31 mouse cellular contexts compared by ENCODE assay signal in the genomic region with DNA sequence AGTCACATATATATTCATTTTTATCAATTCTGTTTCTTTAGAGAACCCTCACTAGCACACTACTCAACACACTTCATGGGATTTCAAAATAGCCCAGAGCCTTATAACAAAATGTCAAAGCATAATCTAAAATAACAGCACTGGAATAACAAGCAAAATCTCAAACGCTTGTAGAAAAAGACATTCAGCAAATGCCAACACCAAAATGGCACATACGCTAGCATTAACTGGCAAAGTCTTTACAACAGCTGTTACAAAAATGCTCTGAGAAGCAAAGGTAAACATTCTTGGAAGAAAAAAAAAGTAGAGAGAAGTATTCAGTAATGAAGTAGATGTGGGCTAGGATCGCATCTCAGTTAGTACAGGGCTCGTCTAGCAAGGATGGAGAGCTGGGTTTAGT.
"Had no signal": no experiment of that assay in that cellular context is flagged by ENCODE, and none has a peak within 500 bp of the region (broad histone marks: within the 10 kb centered on the region; RNA-seq: fewer than 3 reads in every experiment).

No protein-coding gene starts in this region.

- H3K4me2 ChIP-seq: limb, embryonic 12.5 days; limb, embryonic 13.5 days; limb, embryonic 15.5 days; liver, embryonic 11.5 days; liver, embryonic 12.5 days; liver, embryonic 13.5 days; liver, embryonic 15.5 days; lung, embryonic 14.5 days; lung, embryonic 15.5 days; midbrain, embryonic 11.5 days; midbrain, embryonic 12.5 days; midbrain, embryonic 13.5 days; midbrain, embryonic 15.5 days had no signal

- H3K36me3 ChIP-seq: limb, embryonic 10.5 days; limb, embryonic 12.5 days; limb, embryonic 13.5 days; limb, embryonic 15.5 days; liver, embryonic 12.5 days; liver, embryonic 13.5 days; liver, embryonic 15.5 days; lung, embryonic 15.5 days; midbrain, embryonic 10.5 days; midbrain, embryonic 12.5 days; midbrain, embryonic 13.5 days; midbrain, embryonic 15.5 days had no signal

- ATAC-seq: liver, embryonic 12.5 days; liver, postnatal 0 days; lung, postnatal 0 days; midbrain, embryonic 13.5 days; midbrain, embryonic 15.5 days; midbrain, embryonic 16.5 days had no signal

- DNase-seq: left cerebral cortex, postnatal 4 days; liver; liver, embryonic 13.5 days; liver, postnatal 0 days; lung, adult 18-20 months; lung, adult 2 months; lung, embryonic 14.5 days; lung, postnatal 10 days; lung, postnatal 14 days; lung, postnatal 36 days; lung, postnatal 4 days; midbrain, embryonic 14.5 days had no signal

- H3K9me3 ChIP-seq: limb, embryonic 10.5 days; limb, embryonic 12.5 days; limb, embryonic 13.5 days; limb, embryonic 15.5 days; liver, embryonic 12.5 days; liver, embryonic 13.5 days; liver, embryonic 15.5 days; lung, embryonic 15.5 days; midbrain, embryonic 10.5 days; midbrain, embryonic 12.5 days; midbrain, embryonic 13.5 days had no signal

- H3K27me3 ChIP-seq: limb, embryonic 12.5 days; limb, embryonic 13.5 days; limb, embryonic 15.5 days; liver, embryonic 12.5 days; liver, embryonic 13.5 days; liver, embryonic 15.5 days; lung, embryonic 15.5 days; midbrain, embryonic 12.5 days; midbrain, embryonic 13.5 days; midbrain, embryonic 15.5 days had no signal

- H3K27ac ChIP-seq: limb, embryonic 10.5 days; limb, embryonic 12.5 days; limb, embryonic 13.5 days; limb, embryonic 15.5 days; liver, embryonic 12.5 days; liver, embryonic 13.5 days; liver, embryonic 14.5 days; liver, embryonic 15.5 days; lung, embryonic 15.5 days; macrophage; midbrain, embryonic 10.5 days; midbrain, embryonic 12.5 days; midbrain, embryonic 13.5 days; midbrain, embryonic 15.5 days had no signal

- H3K4me1 ChIP-seq: limb, embryonic 10.5 days; limb, embryonic 12.5 days; limb, embryonic 13.5 days; limb, embryonic 15.5 days; liver, embryonic 12.5 days; liver, embryonic 13.5 days; liver, embryonic 15.5 days; lung, embryonic 15.5 days; megakaryocyte, embryonic 14.5 days; midbrain, embryonic 10.5 days; midbrain, embryonic 12.5 days; midbrain, embryonic 13.5 days; midbrain, embryonic 15.5 days had no signal

- H3K4me3 ChIP-seq: limb, embryonic 10.5 days; limb, embryonic 12.5 days; limb, embryonic 13.5 days; limb, embryonic 15.5 days; liver, embryonic 12.5 days; liver, embryonic 13.5 days; liver, embryonic 15.5 days; lung, embryonic 15.5 days; megakaryocyte, embryonic 14.5 days; midbrain, embryonic 10.5 days; midbrain, embryonic 12.5 days; midbrain, embryonic 13.5 days; midbrain, embryonic 15.5 days; myocyte had no signal

- H3K9ac ChIP-seq: limb, embryonic 12.5 days; limb, embryonic 13.5 days; limb, embryonic 15.5 days; liver, embryonic 12.5 days; liver, embryonic 13.5 days; liver, embryonic 14.5 days; liver, embryonic 15.5 days; liver, postnatal 0 days; lung, embryonic 14.5 days; lung, embryonic 15.5 days; midbrain, embryonic 12.5 days; midbrain, embryonic 13.5 days; midbrain, embryonic 15.5 days had no signal
